Mouse (Mus musculus) heart, adult 10 weeks (tissue): ENCODE measurements around the gene Zfp955a. TPM values are rescaled to one million over a fixed set of nuclear protein-coding genes. Genes with fewer than 3 reads are reported as not detected.

Source experiments
- polyA plus RNA-seq: library from polyadenylated mRNA; stranded (reverse); fragments of 350-450 nt; fragmentation: Illumina TruSeq; extraction: RNeasy Lipid Tissue Mini Kit (QIAGEN cat#74804); gene quantifications from one replicate; pipeline ENCODE4 v1.2.3, GENCODE M21; 2014; ENCODE audit warnings: low read depth, low replicate concordance

Gene Zfp955a
- polyA plus RNA-seq = 11.8 TPM

GRCm38 (mm10) chr17:33254530-33255318, at the start of gene Zfp955a:
TSS of gene Zfp955a (minus strand) at chr17:33255145.

DNA sequence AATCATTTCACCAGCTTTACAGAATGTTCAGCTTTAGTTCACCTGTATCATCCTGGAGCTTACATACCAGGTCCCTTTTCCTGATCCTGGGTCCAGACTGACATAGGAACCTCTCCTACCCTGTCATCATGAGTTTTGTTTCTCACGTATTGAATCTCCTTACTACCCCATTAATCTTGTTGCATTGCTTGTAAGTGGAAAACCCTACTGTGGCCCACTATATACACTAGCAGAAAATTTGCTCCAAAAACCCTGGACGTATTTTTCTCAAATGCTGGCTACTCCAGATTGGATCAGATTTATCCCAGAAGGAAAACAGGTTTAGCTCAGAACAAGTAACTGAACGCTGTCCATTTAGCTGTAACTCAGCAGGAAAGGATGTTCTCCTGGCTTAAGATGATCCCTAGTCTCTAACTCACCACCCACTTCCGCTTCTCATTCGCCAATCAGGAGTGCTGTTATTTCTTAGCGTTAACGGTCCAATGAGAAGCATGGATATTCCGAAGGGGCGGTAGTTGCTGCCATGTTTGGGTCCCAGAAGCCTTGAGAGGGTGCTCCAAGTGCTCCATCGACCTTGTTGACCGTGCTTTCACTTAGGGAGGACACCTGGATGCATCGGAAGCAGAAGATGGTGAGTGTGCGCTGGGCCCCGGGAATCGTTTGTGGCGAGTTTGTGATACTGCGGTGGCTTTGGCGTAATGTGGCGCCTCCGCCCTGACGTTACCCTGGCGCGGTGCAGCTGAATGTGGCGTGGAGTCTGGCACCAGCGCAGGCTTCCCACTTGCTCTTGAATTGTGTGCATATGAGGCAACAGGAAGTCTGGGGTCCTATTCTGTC, 34.3 kb upstream of the Zfp955a start, which contains the start of gene Zfp955b:
Gene Zfp955b (plus strand): TSS at position 506 of the 837 bp plus-strand sequence.

GRCm38 (mm10) chr17:33264376-33264775, 9.4 kb upstream of the Zfp955a start, which contains the start of gene Olfr63:
TSS of gene Olfr63 (plus strand) at chr17:33264676.

GRCm38 (mm10) chr17:33221590-33221989, 33.4 kb downstream of the Zfp955a start, which contains the start of gene Olfr1564:
TSS of gene Olfr1564 (minus strand) at chr17:33221690.

DNA sequence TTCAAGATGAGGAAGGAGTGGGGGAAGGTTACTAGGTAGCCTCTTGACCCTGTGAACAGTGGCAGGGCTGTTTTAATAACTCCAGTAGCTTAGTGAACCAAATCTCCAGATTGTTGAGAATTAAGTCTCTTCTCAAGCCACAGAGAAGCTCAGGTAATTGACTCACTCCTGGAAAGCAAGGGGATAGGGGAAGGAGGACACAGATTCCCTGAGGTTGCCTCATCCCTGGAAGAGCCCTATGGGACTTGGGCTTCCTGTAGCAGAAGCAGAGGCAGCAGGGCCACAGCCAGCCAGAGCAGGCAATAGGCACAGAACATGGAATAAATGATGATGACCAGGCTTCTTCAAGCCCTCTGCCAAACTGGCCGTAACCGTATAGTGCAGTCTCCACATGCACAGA, 63.9 kb downstream of the Zfp955a start, which contains the start of gene Olfr239:
Gene Olfr239 (plus strand): TSS at position 301 of the 400 bp plus-strand sequence.

Other genes with a start within 250 kb of the Zfp955a start
- gene Zfp763, start 221.7 kb downstream of the Zfp955a start, polyA plus RNA-seq = 2.8 TPM
- not detected for gene 4921501E09Rik, start 187.1 kb downstream of the Zfp955a start, polyA plus RNA-seq
- gene Zfp563, start 165.8 kb downstream of the Zfp955a start, polyA plus RNA-seq = 3.6 TPM
- 0.47 TPM for gene Morc2b, start 115.5 kb downstream of the Zfp955a start, polyA plus RNA-seq
- not detected for gene Olfr55, start 86.7 kb downstream of the Zfp955a start, polyA plus RNA-seq
- gene Olfr239, start 63.8 kb downstream of the Zfp955a start, polyA plus RNA-seq = not detected
- gene Olfr1564, start 33.5 kb downstream of the Zfp955a start, polyA plus RNA-seq = 0.13 TPM
- gene Olfr63, start 9.5 kb upstream of the Zfp955a start, polyA plus RNA-seq = not detected
- gene Zfp955b, start 34.4 kb upstream of the Zfp955a start, polyA plus RNA-seq = 9.9 TPM
- 3.3 TPM for gene Zfp81, start 103.7 kb upstream of the Zfp955a start, polyA plus RNA-seq
- 3.8 TPM for gene Zfp101, start 139.5 kb upstream of the Zfp955a start, polyA plus RNA-seq
- not detected for gene Actl9, start 177.8 kb upstream of the Zfp955a start, polyA plus RNA-seq